Mouse (Mus musculus): ENCODE results near the gene Trim46. TPM values are rescaled to one million over a fixed set of nuclear protein-coding genes. Genes with fewer than 3 reads are reported as not detected.

Gene Trim46
- polyA plus RNA-seq, 1 experiment from 2014 or later: 2.7 TPM

DNA sequence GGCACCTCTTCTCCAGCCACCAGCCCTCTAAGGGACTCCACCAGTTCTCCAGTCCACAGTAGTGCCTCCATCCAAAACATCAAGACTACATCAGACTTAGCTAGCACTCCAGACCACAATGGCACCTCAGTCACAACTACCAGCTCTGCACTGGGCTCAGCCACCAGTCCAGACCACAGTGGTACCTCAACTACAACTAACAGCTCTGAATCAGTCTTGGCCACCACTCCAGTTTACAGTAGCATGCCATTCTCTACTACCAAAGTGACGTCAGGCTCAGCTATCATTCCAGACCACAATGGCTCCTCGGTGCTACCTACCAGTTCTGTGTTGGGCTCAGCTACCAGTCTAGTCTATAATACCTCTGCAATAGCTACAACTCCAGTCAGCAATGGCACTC, 15.5 kb downstream of the Trim46 start:
- DNase-seq (ENCODE audit: low spot score): no peak
- H3K27me3 ChIP-seq (ENCODE audit: control insufficient read depth, insufficient read depth, low read length): no peaks in the 10 kb centered on the region
- peak overlapping the region; percentile 38; the same call in 1 of the 2 replicates for H3K4me3 ChIP-seq (ENCODE audit: low read depth, low read length)
- 68% methylated on average over 2 of the region's 2 CpGs for WGBS
- ATAC-seq (ENCODE audit: low FRiP score, low TSS enrichment): no peak
- TF ChIP-seq EP300 (optimal IDR thresholded peaks at IDR 0.05) (no peak), CTCF (IDR thresholded peaks at IDR 0.05; ENCODE audit: low read depth) (no peak)
- H3K36me3 ChIP-seq (ENCODE audit: control insufficient read depth, insufficient read depth, low read length): no peaks in the 10 kb centered on the region
- H3K9ac ChIP-seq (ENCODE audit: low read length): no peak overlapping the region
- peak overlapping the region; percentile 61 for H3K4me2 ChIP-seq (replicated peaks; ENCODE audit: low read depth)
- peaks cover 3% of the 10 kb centered on the region; the same call in 1 of the 2 replicates for H3K4me1 ChIP-seq (replicated peaks; ENCODE audit: control insufficient read depth, insufficient read depth)
- no peak overlapping the region for H3K27ac ChIP-seq (replicated peaks)
- no peaks in the 10 kb centered on the region for H3K9me3 ChIP-seq (ENCODE audit: control insufficient read depth, low read length)

DNA sequence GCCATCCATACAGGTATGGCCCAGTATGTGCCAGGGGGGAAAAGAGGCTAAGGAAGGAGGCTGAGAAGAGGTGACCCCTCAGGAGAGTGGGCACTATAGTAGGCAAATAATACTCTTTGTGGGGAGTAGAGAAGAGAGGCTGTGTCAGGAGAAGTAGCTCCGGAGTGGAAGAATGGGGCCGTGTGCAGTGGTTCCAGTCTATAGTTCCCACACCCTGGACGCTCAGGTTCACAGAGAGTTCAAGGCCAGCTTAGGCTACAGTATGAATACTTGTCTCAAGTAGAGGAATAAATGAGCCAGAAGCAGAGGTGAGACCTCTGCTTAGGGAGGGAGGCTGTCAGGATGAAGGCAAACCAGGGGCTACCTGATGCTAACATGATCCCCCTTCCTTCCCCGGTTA, 16.8 kb downstream of the Trim46 start:
- TF ChIP-seq CTCF (IDR thresholded peaks at IDR 0.05; ENCODE audit: low read depth) (no peak), EP300 (optimal IDR thresholded peaks at IDR 0.05) (no peak)
- H3K4me1 ChIP-seq (replicated peaks; ENCODE audit: control insufficient read depth, insufficient read depth): peaks cover 3% of the 10 kb centered on the region; the same call in 1 of the 2 replicates
- H3K27ac ChIP-seq (replicated peaks): peak overlapping the region; percentile 77
- peak overlapping the region; percentile 38 for H3K4me3 ChIP-seq (ENCODE audit: low read depth, low read length)
- no peaks in the 10 kb centered on the region for H3K27me3 ChIP-seq (ENCODE audit: control insufficient read depth, insufficient read depth, low read length)
- H3K4me2 ChIP-seq (replicated peaks; ENCODE audit: low read depth): peak overlapping the region; percentile 61
- ATAC-seq (ENCODE audit: low FRiP score, low TSS enrichment) (peak; percentile 24; the same call in 1 of the 2 replicates), DNase-seq (ENCODE audit: low spot score) (peak; percentile 73)
- WGBS: 46% methylated on average over 4 of the region's 4 CpGs
- H3K36me3 ChIP-seq (ENCODE audit: control insufficient read depth, insufficient read depth, low read length): peaks cover 4% of the 10 kb centered on the region; the same call in 1 of the 2 replicates
- no peaks in the 10 kb centered on the region for H3K9me3 ChIP-seq (ENCODE audit: control insufficient read depth, low read length)
- peak overlapping the region; percentile 55; the same call in 1 of the 2 replicates for H3K9ac ChIP-seq (ENCODE audit: low read length)

- peak; percentile 58 for ATAC-seq (ENCODE audit: low FRiP score, low TSS enrichment)
- TF ChIP-seq EP300 (optimal IDR thresholded peaks at IDR 0.05): no peak
- no peak for TF ChIP-seq CTCF (IDR thresholded peaks at IDR 0.05; ENCODE audit: low read depth)
- WGBS: 31% methylated on average over 10 of the region's 10 CpGs
- Histone ChIP-seq H3K36me3 (ENCODE audit: control insufficient read depth, insufficient read depth, low read length) (peaks cover 4% of the 10 kb centered on the region; the same call in 1 of the 2 replicates), H3K4me1 (replicated peaks; ENCODE audit: control insufficient read depth, insufficient read depth) (peaks cover 3% of the 10 kb centered on the region; the same call in 1 of the 2 replicates), H3K27ac (replicated peaks) (peak within 1 kb of the TSS; percentile 77), H3K4me2 (replicated peaks; ENCODE audit: low read depth) (peak within 1 kb of the TSS; percentile 61), H3K4me3 (ENCODE audit: low read depth, low read length) (peak within 1 kb of the TSS; percentile 38), H3K9me3 (ENCODE audit: control insufficient read depth, low read length) (no peaks in the 10 kb centered on the region), H3K9ac (ENCODE audit: low read length) (peak within 1 kb of the TSS; percentile 55), H3K27me3 (ENCODE audit: control insufficient read depth, insufficient read depth, low read length) (no peaks in the 10 kb centered on the region)
- peak; percentile 89 for DNase-seq (ENCODE audit: low spot score)
Observed at GRCm38 (mm10) chr3:89228836-89229235, 17.3 kb downstream of the Trim46 start, which contains the start of gene Muc1. Gene Muc1 (plus strand): TSS chr3:89229057.

DNA sequence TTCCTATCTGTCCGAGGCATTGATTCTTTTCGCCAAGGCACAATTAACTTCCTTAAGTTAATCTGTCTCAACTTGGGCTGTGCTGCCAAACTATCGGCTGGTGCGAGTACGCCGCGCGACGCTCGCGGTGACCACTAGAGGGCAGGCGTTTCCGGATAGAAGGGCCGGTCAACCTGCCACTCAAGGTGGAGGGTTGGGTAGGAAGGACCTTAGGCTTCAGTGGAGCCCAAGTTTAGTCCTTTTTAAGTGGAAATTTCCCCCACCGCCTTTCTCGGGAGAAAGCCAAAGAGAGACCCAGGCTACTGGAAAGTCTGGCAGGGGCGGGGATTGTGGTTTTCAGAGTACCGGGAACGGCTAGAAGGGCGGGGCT, 17.9 kb downstream of the Trim46 start:
- peak; percentile 61 for ATAC-seq (ENCODE audit: low FRiP score, low TSS enrichment)
- Histone ChIP-seq H3K4me2 (replicated peaks; ENCODE audit: low read depth) (peak overlapping the region; percentile 61), H3K27me3 (ENCODE audit: control insufficient read depth, insufficient read depth, low read length) (no peaks in the 10 kb centered on the region), H3K4me3 (ENCODE audit: low read depth, low read length) (peak overlapping the region; percentile 38), H3K4me1 (replicated peaks; ENCODE audit: control insufficient read depth, insufficient read depth) (peaks cover 3% of the 10 kb centered on the region; the same call in 1 of the 2 replicates), H3K9me3 (ENCODE audit: control insufficient read depth, low read length) (no peaks in the 10 kb centered on the region), H3K9ac (ENCODE audit: low read length) (peak overlapping the region; percentile 55), H3K36me3 (ENCODE audit: control insufficient read depth, insufficient read depth, low read length) (peaks cover 4% of the 10 kb centered on the region; the same call in 1 of the 2 replicates), H3K27ac (replicated peaks) (peak overlapping the region; percentile 77)
- under 1% methylated on average over 17 of the region's 20 CpGs for WGBS
- peak; percentile 93 for DNase-seq (ENCODE audit: low spot score)
- TF ChIP-seq EP300 (optimal IDR thresholded peaks at IDR 0.05) (no peak), CTCF (IDR thresholded peaks at IDR 0.05; ENCODE audit: low read depth) (peak; percentile 98)

- Histone ChIP-seq H3K4me3 (ENCODE audit: low read depth, low read length) (peak overlapping the region; percentile 38), H3K4me1 (replicated peaks; ENCODE audit: control insufficient read depth, insufficient read depth) (peaks cover 3% of the 10 kb centered on the region; the same call in 1 of the 2 replicates), H3K27ac (replicated peaks) (peak overlapping the region; percentile 77), H3K9ac (ENCODE audit: low read length) (peak overlapping the region; percentile 41; the same call in 1 of the 2 replicates), H3K36me3 (ENCODE audit: control insufficient read depth, insufficient read depth, low read length) (peaks cover 4% of the 10 kb centered on the region; the same call in 1 of the 2 replicates), H3K27me3 (ENCODE audit: control insufficient read depth, insufficient read depth, low read length) (no peaks in the 10 kb centered on the region), H3K9me3 (ENCODE audit: control insufficient read depth, low read length) (no peaks in the 10 kb centered on the region), H3K4me2 (replicated peaks; ENCODE audit: low read depth) (peak overlapping the region; percentile 61)
- peak; percentile 75 for ATAC-seq (ENCODE audit: low FRiP score, low TSS enrichment)
- peak; percentile 91 for DNase-seq (ENCODE audit: low spot score)
- WGBS: 3% methylated on average over 41 of the region's 41 CpGs
- no peak for TF ChIP-seq CTCF (IDR thresholded peaks at IDR 0.05; ENCODE audit: low read depth)
- no peak for TF ChIP-seq EP300 (optimal IDR thresholded peaks at IDR 0.05)
Observed at GRCm38 (mm10) chr3:89227307-89228179, 18.6 kb downstream of the Trim46 start.

Measured in stomach, postnatal 0 days (tissue).